Mouse (Mus musculus): Measurements from ENCODE around the gene Pid1.
"Not testable (repeated sequence)": the region's sequence is repeated elsewhere in the genome, so short reads cannot be mapped to it uniquely, and the experiment has no call there.

Pid1 gene

DNA sequence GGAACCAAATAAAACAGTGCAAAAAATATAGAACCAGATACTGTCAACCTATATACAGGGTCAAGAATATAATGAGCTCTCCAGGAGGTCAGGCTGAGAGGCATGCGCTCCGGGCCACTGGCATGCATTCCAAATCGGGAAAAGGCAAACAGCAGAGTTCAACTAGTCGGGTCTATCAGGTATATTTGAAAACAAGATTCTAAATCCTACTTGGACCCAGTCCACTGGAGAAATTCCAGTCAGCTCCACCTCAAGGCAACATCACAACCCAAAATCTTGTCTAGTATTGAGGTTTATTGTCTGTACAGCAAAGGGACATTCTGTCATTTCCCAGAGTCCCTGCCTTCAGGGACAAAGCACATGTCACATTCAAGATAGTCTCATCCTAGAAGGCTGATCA, 91.0 kb downstream of the Pid1 start:
- no peak for DNase-seq (ENCODE audit: inconsistent ontology term)

DNA sequence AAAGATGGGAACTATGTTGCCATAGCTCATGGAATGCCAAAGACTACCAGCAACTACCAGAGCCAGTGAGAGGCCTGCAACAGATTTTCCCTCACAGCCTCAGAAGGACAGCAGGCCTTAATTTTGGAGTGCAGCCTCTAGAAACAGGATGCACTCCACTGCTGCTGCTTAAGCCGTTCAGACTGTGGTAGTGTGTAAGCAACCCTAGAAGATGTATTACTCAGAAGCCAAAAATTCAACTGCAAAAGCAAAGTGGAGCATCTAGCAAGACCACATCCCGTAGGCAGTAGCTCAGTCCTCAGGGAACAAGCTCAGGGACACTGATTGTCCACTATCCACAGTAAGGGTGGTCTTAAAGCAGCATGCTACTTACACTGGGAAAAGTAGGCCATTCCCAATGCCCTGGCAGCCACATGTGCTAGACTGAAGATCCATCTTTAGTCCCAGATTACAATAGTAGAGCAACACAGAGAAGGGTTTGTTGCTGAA, 92.2 kb downstream of the Pid1 start:
- DNase-seq (ENCODE audit: inconsistent ontology term) = no peak

GRCm38 (mm10) chr1:84257656-84258055, 106.3 kb downstream of the Pid1 start:
- DNase-seq (ENCODE audit: inconsistent ontology term) = no peak

DNA sequence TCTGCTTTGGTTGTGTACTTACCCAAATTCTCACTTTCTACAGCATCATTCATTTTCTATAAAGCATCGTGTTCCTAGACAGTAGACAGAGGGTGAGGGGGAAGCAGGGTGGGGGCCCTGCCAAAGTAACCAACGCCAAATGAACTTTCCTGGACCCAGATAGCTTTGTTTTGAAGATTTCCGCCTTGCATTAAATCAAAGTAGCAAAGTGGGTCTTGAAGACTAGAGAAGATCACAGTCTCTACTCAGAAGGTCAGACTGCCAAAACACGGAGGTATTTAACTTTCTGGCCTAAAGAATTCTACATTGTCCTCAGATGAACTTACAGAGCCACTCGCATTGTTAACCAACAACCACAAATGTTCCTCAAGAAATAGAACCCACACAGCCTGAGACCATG, 109.6 kb downstream of the Pid1 start:
- DNase-seq (ENCODE audit: inconsistent ontology term) = no peak

DNA sequence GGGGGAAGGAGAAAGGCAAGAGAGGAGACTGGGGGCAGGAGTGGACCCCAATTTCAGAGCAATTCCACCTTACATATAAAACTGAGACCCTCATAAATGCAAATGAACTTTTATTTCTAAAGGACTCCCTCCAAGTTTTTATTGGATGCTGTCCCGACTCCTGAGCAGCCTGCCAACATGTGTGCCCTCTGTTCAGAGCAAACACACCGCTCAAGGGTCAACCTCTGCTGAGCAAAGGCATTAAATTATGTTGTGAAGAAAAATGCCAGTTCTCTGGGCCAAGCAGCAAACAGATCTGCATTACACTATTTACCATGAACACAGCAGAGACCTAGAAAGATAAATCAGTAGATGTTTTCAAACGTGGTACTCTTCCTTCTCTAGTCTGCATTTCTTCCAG, 110.1 kb downstream of the Pid1 start:
- no peak for DNase-seq (ENCODE audit: inconsistent ontology term)

- DNase-seq (ENCODE audit: inconsistent ontology term) = no peak
Measured at GRCm38 (mm10) chr1:84251205-84251604, 112.8 kb downstream of the Pid1 start.

DNA sequence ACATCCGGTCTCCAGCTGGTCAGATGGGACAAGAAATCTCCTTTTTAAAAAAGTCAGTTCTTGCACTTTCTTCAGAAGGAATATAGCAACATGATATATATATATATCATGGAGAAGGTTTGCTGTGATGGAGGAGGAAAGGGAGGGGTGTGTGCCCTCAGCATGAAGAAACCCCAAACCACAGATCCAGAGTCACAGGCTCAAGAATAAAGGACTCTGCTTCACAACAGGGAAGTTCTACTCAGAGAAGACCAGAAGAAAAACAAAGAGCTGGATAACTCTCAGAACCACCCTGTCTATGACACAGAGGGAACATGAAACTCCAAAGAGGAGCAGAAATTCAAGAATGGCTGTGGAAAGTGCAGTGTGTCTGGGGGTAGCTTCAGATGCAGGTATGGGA, 113.2 kb downstream of the Pid1 start:
- no peak for DNase-seq (ENCODE audit: inconsistent ontology term)

GRCm38 (mm10) chr1:84249772-84250338, 114.1 kb downstream of the Pid1 start:
- peak; percentile 57 for DNase-seq (ENCODE audit: inconsistent ontology term)

- no peak for DNase-seq (ENCODE audit: inconsistent ontology term)
Measured at GRCm38 (mm10) chr1:84247111-84247510, 116.9 kb downstream of the Pid1 start.

- no peak for DNase-seq (ENCODE audit: inconsistent ontology term)
Measured at GRCm38 (mm10) chr1:84241192-84241828, 122.7 kb downstream of the Pid1 start.

- no peak for DNase-seq (ENCODE audit: inconsistent ontology term)
Measured at GRCm38 (mm10) chr1:84240203-84240602, 123.8 kb downstream of the Pid1 start.

GRCm38 (mm10) chr1:84230431-84230830, 133.5 kb downstream of the Pid1 start:
- no peak for DNase-seq (ENCODE audit: inconsistent ontology term)

DNA sequence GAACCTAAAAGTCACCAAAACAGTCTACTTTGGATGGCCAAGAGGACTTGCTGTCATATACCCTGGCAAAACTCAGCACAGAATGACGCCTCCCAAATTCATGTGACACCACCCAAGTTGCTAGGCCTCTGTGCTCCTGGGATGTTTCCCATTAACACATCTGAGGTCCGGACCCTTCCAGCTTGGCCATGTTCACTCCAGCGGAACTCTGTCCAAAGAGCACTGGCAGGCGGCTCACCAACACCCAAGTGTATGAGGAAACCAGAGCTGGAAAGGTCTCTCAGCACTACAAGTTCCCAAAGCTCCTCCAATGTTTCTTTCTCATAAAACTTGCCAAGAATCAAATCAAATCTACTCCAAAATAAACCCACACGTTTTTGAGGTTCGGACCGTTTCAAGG, 138.4 kb downstream of the Pid1 start:
- no peak for DNase-seq (ENCODE audit: inconsistent ontology term)

DNA sequence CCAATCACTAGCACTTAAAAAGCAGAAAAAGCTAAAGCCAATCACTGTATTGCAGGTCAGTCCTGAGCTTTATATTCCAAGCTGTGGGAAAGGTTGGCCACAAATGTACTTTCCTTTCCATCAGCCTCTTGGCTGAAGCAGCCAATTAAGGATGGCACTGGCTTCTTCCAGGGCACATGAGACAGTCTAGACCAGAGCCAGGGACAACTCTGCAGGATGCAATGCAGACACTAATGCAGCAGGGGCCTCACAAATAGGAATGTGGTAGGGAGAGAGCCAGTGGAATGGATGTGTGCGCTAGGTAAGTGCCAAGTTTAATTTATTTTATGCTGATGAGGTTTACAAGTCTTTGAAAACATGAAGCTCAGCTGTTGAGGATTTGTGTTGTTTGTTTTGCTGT, 141.9 kb downstream of the Pid1 start:
- DNase-seq (ENCODE audit: inconsistent ontology term) = peak; percentile 54

GRCm38 (mm10) chr1:84218605-84219004, 145.4 kb downstream of the Pid1 start:
- peak; percentile 22 for DNase-seq (ENCODE audit: inconsistent ontology term)

DNA sequence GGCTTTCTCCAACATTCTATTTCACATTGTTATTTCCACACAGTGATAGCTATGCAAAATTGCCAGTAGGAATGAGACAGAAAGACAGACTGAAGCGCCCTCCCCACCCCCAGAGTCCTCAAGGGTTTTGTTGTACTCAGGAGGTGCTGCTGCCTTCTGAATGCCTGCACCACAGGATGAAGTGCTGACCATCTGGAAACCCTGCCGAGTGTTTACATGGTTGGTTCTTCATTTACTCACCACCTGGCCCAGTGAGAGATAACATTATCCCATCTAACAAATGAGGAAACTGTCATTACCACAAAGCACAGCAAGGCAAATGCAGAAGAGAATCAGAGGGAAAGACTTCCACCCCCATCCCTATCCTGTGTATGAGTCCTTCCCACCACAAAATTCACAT, 146.2 kb downstream of the Pid1 start:
- DNase-seq (ENCODE audit: inconsistent ontology term) = peak; percentile 48

DNA sequence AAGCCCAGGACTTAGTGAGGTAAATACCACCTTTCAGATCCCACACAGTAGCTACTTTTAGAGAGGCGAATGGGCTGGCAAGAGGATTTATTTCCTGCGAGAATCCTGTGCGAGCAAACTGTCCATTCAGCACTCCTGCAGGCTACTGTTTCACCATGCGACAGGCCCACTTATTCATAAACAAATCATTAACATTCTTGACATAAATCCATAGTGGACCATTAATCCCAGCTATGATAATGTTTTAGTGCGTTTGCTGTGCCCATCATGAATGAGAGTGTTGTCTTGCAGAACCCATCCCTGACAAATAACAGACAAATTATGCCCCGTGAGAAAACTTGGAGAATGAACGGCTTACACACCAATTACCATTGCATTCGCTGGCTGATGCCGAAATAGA, 152.5 kb downstream of the Pid1 start:
- peak; percentile 87 for DNase-seq (ENCODE audit: inconsistent ontology term)

DNA sequence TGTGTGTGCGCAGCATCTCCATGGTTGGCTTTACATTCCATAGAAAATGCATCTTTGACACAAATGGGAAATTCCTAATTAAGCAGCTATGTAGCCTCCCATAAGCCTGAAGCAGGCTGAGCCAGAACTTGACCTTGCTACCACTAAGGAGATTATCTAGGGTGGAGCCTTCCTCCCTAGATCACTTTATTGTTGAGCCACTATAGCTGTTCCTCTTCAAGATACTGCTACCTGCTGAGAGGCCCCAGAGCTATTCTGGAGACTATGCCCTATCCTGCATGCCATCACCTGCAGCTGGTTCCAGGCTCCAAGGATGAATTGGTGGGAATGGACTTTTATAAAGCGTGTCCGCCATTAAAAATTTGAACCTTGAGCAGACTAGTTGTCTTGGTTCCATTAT, 158.2 kb downstream of the Pid1 start:
- not testable (repeated sequence) for DNase-seq (ENCODE audit: inconsistent ontology term)

GRCm38 (mm10) chr1:84203494-84203893, 160.5 kb downstream of the Pid1 start:
- DNase-seq (ENCODE audit: inconsistent ontology term) = no peak

- peak; percentile 84 for DNase-seq (ENCODE audit: inconsistent ontology term)
Measured at GRCm38 (mm10) chr1:84199890-84200289, 164.1 kb downstream of the Pid1 start.

- no peak for DNase-seq (ENCODE audit: inconsistent ontology term)
Measured at GRCm38 (mm10) chr1:84198887-84199286, 165.1 kb downstream of the Pid1 start.

DNA sequence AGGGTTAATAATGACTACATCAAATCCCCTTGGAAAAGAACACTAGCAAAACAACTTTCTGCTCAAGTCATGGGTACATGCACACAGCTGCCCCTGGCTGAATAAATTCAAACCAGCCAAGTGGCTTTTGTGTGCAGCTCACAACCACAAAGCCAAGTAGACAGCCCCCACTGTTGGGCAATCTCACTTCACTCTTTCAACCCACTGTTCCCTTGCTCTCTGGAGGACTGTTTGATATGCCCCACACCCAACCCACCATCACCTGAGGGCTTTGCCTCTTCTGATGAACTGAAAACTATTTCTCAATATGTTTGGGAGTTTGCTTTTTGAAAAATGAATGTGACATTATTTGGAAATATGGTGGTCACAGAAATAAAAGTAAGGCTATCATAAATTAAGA, 171.8 kb downstream of the Pid1 start:
- no peak for DNase-seq (ENCODE audit: inconsistent ontology term)

DNA sequence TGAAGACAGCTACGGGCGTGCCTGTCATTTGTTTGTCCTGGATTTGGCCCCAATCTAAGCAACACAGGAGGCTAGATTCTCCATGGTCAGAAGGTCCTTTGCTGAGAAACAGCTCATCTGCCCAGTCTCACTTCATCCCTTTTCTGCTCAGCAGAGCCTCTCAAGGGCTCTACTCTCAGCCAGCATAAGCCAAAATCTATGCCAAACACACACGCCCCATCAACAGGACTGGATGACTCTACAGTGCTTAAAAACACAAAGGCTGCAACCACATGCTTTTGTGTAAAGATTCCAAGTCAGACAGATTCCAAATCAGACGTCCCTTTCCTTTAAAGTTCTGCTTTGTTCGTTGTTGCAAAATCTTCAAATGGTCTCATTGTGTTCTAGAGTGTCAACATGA, 174.5 kb downstream of the Pid1 start:
- DNase-seq (ENCODE audit: inconsistent ontology term) = peak; percentile 26

Measured in Muller cell, postnatal 12 days (primary cell).